Mouse (Mus musculus): Measurements from ENCODE around the gene Olfr1177-ps. TPM values are rescaled to one million over a fixed set of nuclear protein-coding genes. Genes with fewer than 3 reads are reported as not detected.

The Olfr1177-ps gene
- not detected in 2 replicates for polyA plus RNA-seq (2016; fragmentation: Nextera tagmentation; extraction: Ambion mirVana)

GRCm38 (mm10) chr2:88346392-88346791, at the start of gene Olfr1177-ps:
Gene Olfr1177-ps, minus strand, starts transcription at chr2:88346492.
- 96% methylated on average over 1 of the region's 1 CpGs for WGBS
- no peaks in the 10 kb centered on the region for H3K9me3 ChIP-seq (replicated peaks)
- no peak for DNase-seq (ENCODE audit: low spot score)

GRCm38 (mm10) chr2:88386762-88387161, 40.5 kb upstream of the Olfr1177-ps start, which contains the start of gene Olfr1178:
Gene Olfr1178, plus strand, starts transcription at chr2:88387062.
- Histone ChIP-seq H3K27ac (no peak within 1 kb of the TSS), H3K9me3 (replicated peaks) (no peaks in the 10 kb centered on the region), H3K4me3 (no peak within 1 kb of the TSS), H3K36me3 (no peaks in the 10 kb centered on the region), H3K4me1 (no peaks in the 10 kb centered on the region), H3K27me3 (ENCODE audit: low read depth, poor library complexity, severe bottlenecking) (no peaks in the 10 kb centered on the region)
- 90% methylated on average over 1 of the region's 1 CpGs for WGBS
- DNase-seq (ENCODE audit: low spot score) = no peak

More at GRCm38 (mm10) chr2:88346392-88346791, at the start of gene Olfr1177-ps:
- Histone ChIP-seq H3K36me3 (no peaks in the 10 kb centered on the region), H3K4me3 (no peak within 1 kb of the TSS), H3K27ac (no peak within 1 kb of the TSS), H3K4me1 (no peaks in the 10 kb centered on the region), H3K27me3 (ENCODE audit: low read depth, poor library complexity, severe bottlenecking) (no peaks in the 10 kb centered on the region)

- Histone ChIP-seq H3K27ac (no peak overlapping the region), H3K4me3 (no peak overlapping the region), H3K4me1 (no peaks in the 10 kb centered on the region), H3K9me3 (replicated peaks) (no peaks in the 10 kb centered on the region), H3K36me3 (no peaks in the 10 kb centered on the region), H3K27me3 (ENCODE audit: low read depth, poor library complexity, severe bottlenecking) (no peaks in the 10 kb centered on the region)
- WGBS = 7% methylated on average over 2 of the region's 2 CpGs
- DNase-seq (ENCODE audit: low spot score) = no peak
Observed at GRCm38 (mm10) chr2:88356304-88356703, 10.0 kb upstream of the Olfr1177-ps start.

- DNase-seq (ENCODE audit: low spot score) = no peak
- Histone ChIP-seq H3K4me1 (no peaks in the 10 kb centered on the region), H3K4me3 (no peak within 1 kb of the TSS), H3K27ac (no peak within 1 kb of the TSS), H3K9me3 (replicated peaks) (no peaks in the 10 kb centered on the region), H3K27me3 (ENCODE audit: low read depth, poor library complexity, severe bottlenecking) (no peaks in the 10 kb centered on the region), H3K36me3 (no peaks in the 10 kb centered on the region)
- WGBS = 81% methylated on average over 1 of the region's 1 CpGs
Observed at GRCm38 (mm10) chr2:88336421-88336820, 9.9 kb downstream of the Olfr1177-ps start, which contains the start of gene Olfr1176. Gene Olfr1176, plus strand, starts transcription at chr2:88336721.

GRCm38 (mm10) chr2:88327115-88327514, 19.2 kb downstream of the Olfr1177-ps start, which contains the start of gene Olfr1175-ps:
Gene Olfr1175-ps, minus strand, starts transcription at chr2:88327215.
- no peaks in the 10 kb centered on the region for H3K4me1 ChIP-seq
- H3K9me3 ChIP-seq (replicated peaks) = no peaks in the 10 kb centered on the region
- no peak within 1 kb of the TSS for H3K4me3 ChIP-seq
- no peaks in the 10 kb centered on the region for H3K27me3 ChIP-seq (ENCODE audit: low read depth, poor library complexity, severe bottlenecking)
- H3K27ac ChIP-seq = no peak within 1 kb of the TSS
- WGBS = 87% methylated on average over 2 of the region's 2 CpGs
- no peaks in the 10 kb centered on the region for H3K36me3 ChIP-seq
- DNase-seq (ENCODE audit: low spot score) = no peak

- H3K4me3 ChIP-seq = no peak within 1 kb of the TSS
- WGBS = 92% methylated on average over 4 of the region's 4 CpGs
- H3K36me3 ChIP-seq = no peaks in the 10 kb centered on the region
- H3K9me3 ChIP-seq (replicated peaks) = no peaks in the 10 kb centered on the region
- no peak within 1 kb of the TSS for H3K27ac ChIP-seq
- no peak for DNase-seq (ENCODE audit: low spot score)
- H3K27me3 ChIP-seq (ENCODE audit: low read depth, poor library complexity, severe bottlenecking) = no peaks in the 10 kb centered on the region
- H3K4me1 ChIP-seq = no peaks in the 10 kb centered on the region
Observed at GRCm38 (mm10) chr2:88315035-88315434, 31.3 kb downstream of the Olfr1177-ps start, which contains the start of gene Olfr1174-ps. Gene Olfr1174-ps, minus strand, starts transcription at chr2:88315135.

Other genes starting within 250 kb of the Olfr1177-ps start
- gene Olfr1166, start 218.2 kb downstream of the Olfr1177-ps start, polyA plus RNA-seq (2016; fragmentation: Nextera tagmentation; extraction: Ambion mirVana) = not detected in 2 replicates
- gene Olfr1167, start 191.3 kb downstream of the Olfr1177-ps start, polyA plus RNA-seq (2016; fragmentation: Nextera tagmentation; extraction: Ambion mirVana) = not detected in 2 replicates
- not detected in 2 replicates for gene Olfr1168, start 164.6 kb downstream of the Olfr1177-ps start, polyA plus RNA-seq (2016; fragmentation: Nextera tagmentation; extraction: Ambion mirVana)
- not detected in 2 replicates for gene Olfr1170, start 118.2 kb downstream of the Olfr1177-ps start, polyA plus RNA-seq (2016; fragmentation: Nextera tagmentation; extraction: Ambion mirVana)
- gene Olfr1173, start 66.6 kb downstream of the Olfr1177-ps start, polyA plus RNA-seq (2016; fragmentation: Nextera tagmentation; extraction: Ambion mirVana) = not detected in 2 replicates
- gene Olfr1174-ps, start 31.4 kb downstream of the Olfr1177-ps start, polyA plus RNA-seq (2016; fragmentation: Nextera tagmentation; extraction: Ambion mirVana) = not detected in 2 replicates
- gene Olfr1175-ps, start 19.3 kb downstream of the Olfr1177-ps start, polyA plus RNA-seq (2016; fragmentation: Nextera tagmentation; extraction: Ambion mirVana) = not detected in 2 replicates
- not detected in 2 replicates for gene Olfr1176, start 9.8 kb downstream of the Olfr1177-ps start, polyA plus RNA-seq (2016; fragmentation: Nextera tagmentation; extraction: Ambion mirVana)
- not detected in 2 replicates for gene Olfr1178, start 40.6 kb upstream of the Olfr1177-ps start, polyA plus RNA-seq (2016; fragmentation: Nextera tagmentation; extraction: Ambion mirVana)
- gene Olfr1179, start 60.0 kb upstream of the Olfr1177-ps start, polyA plus RNA-seq (2016; fragmentation: Nextera tagmentation; extraction: Ambion mirVana) = not detected in 2 replicates
- not detected in 2 replicates for gene Olfr1180, start 72.7 kb upstream of the Olfr1177-ps start, polyA plus RNA-seq (2016; fragmentation: Nextera tagmentation; extraction: Ambion mirVana)
- gene Olfr1181, start 79.7 kb upstream of the Olfr1177-ps start, polyA plus RNA-seq (2016; fragmentation: Nextera tagmentation; extraction: Ambion mirVana) = not detected in 2 replicates
- not detected in 2 replicates for gene Gm13757, start 102.6 kb upstream of the Olfr1177-ps start, polyA plus RNA-seq (2016; fragmentation: Nextera tagmentation; extraction: Ambion mirVana)
- gene Olfr1183, start 108.4 kb upstream of the Olfr1177-ps start, polyA plus RNA-seq (2016; fragmentation: Nextera tagmentation; extraction: Ambion mirVana) = not detected in 2 replicates
- not detected in 2 replicates for gene Olfr1184, start 137.1 kb upstream of the Olfr1177-ps start, polyA plus RNA-seq (2016; fragmentation: Nextera tagmentation; extraction: Ambion mirVana)
- not detected in 2 replicates for gene Olfr1185-ps1, start 146.8 kb upstream of the Olfr1177-ps start, polyA plus RNA-seq (2016; fragmentation: Nextera tagmentation; extraction: Ambion mirVana)
- gene Olfr1186, start 172.1 kb upstream of the Olfr1177-ps start, polyA plus RNA-seq (2016; fragmentation: Nextera tagmentation; extraction: Ambion mirVana) = not detected in 2 replicates
- not detected in 2 replicates for gene Olfr1188, start 210.4 kb upstream of the Olfr1177-ps start, polyA plus RNA-seq (2016; fragmentation: Nextera tagmentation; extraction: Ambion mirVana)
- not detected in 2 replicates for gene Olfr1189, start 240.0 kb upstream of the Olfr1177-ps start, polyA plus RNA-seq (2016; fragmentation: Nextera tagmentation; extraction: Ambion mirVana)

Data from limb, embryonic 10.5 days (tissue).